Mouse (Mus musculus) embryonic facial prominence, embryonic 14.5 days (tissue): ENCODE results near the gene Lsp1. TPM values are rescaled to one million over a fixed set of nuclear protein-coding genes. Genes with fewer than 3 reads are reported as not detected.

Experiments used
- ATAC-seq: fragments of 200-750 bp; cut with Nextera tagmentation; 2 replicates; pipeline ENCODE4 v1.8.0; 2017; ENCODE audit warnings: low read depth, moderate number of reproducible peaks, moderate TSS enrichment
- DNase-seq: peaks from one replicate; pipeline ENCODE4 v3.0.0-alpha.2; 2015; ENCODE audit warnings: low spot score
- H3K27ac ChIP-seq: fragments of 300-500 bp; sonication (generic); replicated peaks from 2 replicates; pipeline ENCODE4 v1.5.1; 2014; ENCODE audit warnings: low read depth, mild to moderate bottlenecking, low read length, moderate library complexity
- H3K27me3 ChIP-seq: fragments of 300-500 bp; sonication (generic); replicated peaks from 2 replicates; pipeline ENCODE4 v1.6.1; 2014; ENCODE audit warnings: low read length; ENCODE audit not compliant: control insufficient read depth, insufficient read depth
- H3K36me3 ChIP-seq: fragments of 300-500 bp; sonication (generic); 2 replicates; pipeline ENCODE4 v1.6.1; 2014; ENCODE audit warnings: low read length, mixed read lengths; ENCODE audit not compliant: control insufficient read depth, insufficient read depth
- H3K4me1 ChIP-seq: fragments of 300-500 bp; sonication (generic); 2 replicates; pipeline ENCODE4 v1.6.1; 2014; ENCODE audit warnings: antibody characterized with exemption, low read length; ENCODE audit not compliant: control insufficient read depth, insufficient read depth
- H3K4me2 ChIP-seq: fragments of 300-500 bp; sonication (generic); 2 replicates; pipeline ENCODE4 v1.6.1; 2014; ENCODE audit warnings: low read depth, mild to moderate bottlenecking, low read length, moderate library complexity, mixed read lengths
- H3K4me3 ChIP-seq: fragments of 300-500 bp; sonication (generic); 2 replicates; pipeline ENCODE4 v1.5.1; 2014; ENCODE audit warnings: low read depth, mild to moderate bottlenecking, low read length
- H3K9ac ChIP-seq: fragments of 300-500 bp; sonication (generic); 2 replicates; pipeline ENCODE4 v1.6.1; 2014; ENCODE audit warnings: low read depth, mild to moderate bottlenecking, low read length, moderate library complexity, mixed read lengths
- H3K9me3 ChIP-seq: fragments of 300-500 bp; sonication (generic); 2 replicates; pipeline ENCODE4 v1.6.1; 2016; ENCODE audit warnings: low read length; ENCODE audit not compliant: control insufficient read depth
- WGBS: fragments of 180-500 bp; shearing (Covaris S2); extraction: QIAGEN DNeasy Blood & Tissue Kit; methylation state at CpG from one replicate; pipeline ENCODE4 v1.1.7; 2014; 5-methylcytosine and 5-hydroxymethylcytosine counted together
- polyA plus RNA-seq: library from polyadenylated mRNA; unstranded; fragments of >200 nt; fragmentation: Nextera tagmentation; extraction: Ambion mirVana; gene quantifications from 2 replicates; pipeline ENCODE4 v1.2.1, GENCODE M21; 2014

Gene Lsp1
- polyA plus RNA-seq, 1 experiment from 2014 or later: 42.6 TPM

- 84% methylated on average over 3 of the region's 3 CpGs for WGBS
- Histone ChIP-seq H3K4me1 (peaks cover 25% of the 10 kb centered on the region), H3K27ac (peak overlapping the region; percentile 95), H3K36me3 (no peaks in the 10 kb centered on the region), H3K4me2 (no peak overlapping the region), H3K9ac (no peak overlapping the region), H3K4me3 (no peak overlapping the region), H3K9me3 (no peaks in the 10 kb centered on the region), H3K27me3 (no peaks in the 10 kb centered on the region)
- no peak for ATAC-seq
- no peak for DNase-seq
These were observed 56.9 kb downstream of the Lsp1 start for GRCm38 (mm10) chr7:142517531-142517930.

DNA sequence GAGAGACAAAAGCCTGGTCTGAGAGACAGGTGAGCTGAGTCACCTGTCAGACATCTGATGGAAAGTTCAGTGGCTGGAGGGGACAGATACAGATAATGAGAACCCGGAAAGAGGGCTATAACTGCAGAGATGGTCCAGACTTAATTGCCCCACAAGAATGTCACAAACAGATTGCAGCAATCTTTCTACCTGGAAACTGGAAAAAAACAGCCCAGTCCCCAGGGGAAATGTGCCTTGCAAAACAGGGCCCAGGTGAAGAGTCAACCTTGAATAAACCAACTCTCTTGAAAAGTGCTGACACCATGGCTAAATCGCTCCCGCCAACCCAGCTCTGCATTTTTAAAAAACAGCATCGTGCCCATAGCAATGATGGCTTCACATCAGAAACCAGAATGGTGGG is 59.7 kb downstream of the Lsp1 start:
- no peaks in the 10 kb centered on the region for H3K27me3 ChIP-seq
- WGBS: 81% methylated on average over 4 of the region's 4 CpGs
- peak overlapping the region; percentile 23; the same call in 1 of the 2 replicates for H3K27ac ChIP-seq
- no peaks in the 10 kb centered on the region for H3K9me3 ChIP-seq
- no peak overlapping the region for H3K4me3 ChIP-seq
- no peak for DNase-seq
- no peak overlapping the region for H3K9ac ChIP-seq
- no peaks in the 10 kb centered on the region for H3K36me3 ChIP-seq
- H3K4me1 ChIP-seq: peaks cover 43% of the 10 kb centered on the region
- no peak for ATAC-seq
- no peak overlapping the region for H3K4me2 ChIP-seq

DNA sequence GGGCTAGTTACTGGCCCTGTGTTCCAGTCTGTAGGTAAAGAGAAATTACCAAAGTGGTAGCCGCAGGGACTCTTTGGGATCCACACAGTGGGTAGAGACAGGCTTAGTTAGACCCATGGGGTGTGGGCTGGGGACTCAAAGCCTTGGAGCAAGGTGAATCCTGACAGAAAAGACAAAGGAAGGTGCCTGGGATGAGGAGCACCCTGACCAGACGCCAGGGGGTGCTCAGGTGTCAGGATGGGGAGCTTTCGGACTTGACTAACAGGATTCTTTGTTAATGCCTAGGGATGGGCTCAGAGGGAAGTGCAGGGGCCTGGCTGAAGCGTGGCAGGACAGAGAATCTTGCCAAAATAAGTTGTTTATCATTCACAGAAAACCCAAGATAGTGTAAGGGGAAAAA is 61.7 kb downstream of the Lsp1 start:
- H3K4me2 ChIP-seq: no peak overlapping the region
- peaks cover 45% of the 10 kb centered on the region for H3K4me1 ChIP-seq
- H3K36me3 ChIP-seq: no peaks in the 10 kb centered on the region
- no peaks in the 10 kb centered on the region for H3K27me3 ChIP-seq
- DNase-seq (no peak), ATAC-seq (peak; percentile 64; the same call in 1 of the 2 replicates)
- H3K27ac ChIP-seq: peak overlapping the region; percentile 90
- H3K4me3 ChIP-seq: no peak overlapping the region
- 0 out of 2 replicates have a peak overlapping the region, but pooled peaks have one; percentile 20 for H3K9ac ChIP-seq
- no peaks in the 10 kb centered on the region for H3K9me3 ChIP-seq
- WGBS: 21% methylated on average over 4 of the region's 4 CpGs

GRCm38 (mm10) chr7:142523200-142523990 is 62.8 kb downstream of the Lsp1 start:
- Histone ChIP-seq H3K36me3 (no peaks in the 10 kb centered on the region), H3K27me3 (no peaks in the 10 kb centered on the region), H3K9ac (peak overlapping the region; percentile 21; the same call in 1 of the 2 replicates), H3K4me1 (peaks cover 53% of the 10 kb centered on the region), H3K4me3 (no peak overlapping the region), H3K27ac (peak overlapping the region; percentile 90), H3K9me3 (no peaks in the 10 kb centered on the region), H3K4me2 (no peak overlapping the region)
- DNase-seq: no peak
- 22% methylated on average over 17 of the region's 17 CpGs for WGBS
- no peak for ATAC-seq

DNA sequence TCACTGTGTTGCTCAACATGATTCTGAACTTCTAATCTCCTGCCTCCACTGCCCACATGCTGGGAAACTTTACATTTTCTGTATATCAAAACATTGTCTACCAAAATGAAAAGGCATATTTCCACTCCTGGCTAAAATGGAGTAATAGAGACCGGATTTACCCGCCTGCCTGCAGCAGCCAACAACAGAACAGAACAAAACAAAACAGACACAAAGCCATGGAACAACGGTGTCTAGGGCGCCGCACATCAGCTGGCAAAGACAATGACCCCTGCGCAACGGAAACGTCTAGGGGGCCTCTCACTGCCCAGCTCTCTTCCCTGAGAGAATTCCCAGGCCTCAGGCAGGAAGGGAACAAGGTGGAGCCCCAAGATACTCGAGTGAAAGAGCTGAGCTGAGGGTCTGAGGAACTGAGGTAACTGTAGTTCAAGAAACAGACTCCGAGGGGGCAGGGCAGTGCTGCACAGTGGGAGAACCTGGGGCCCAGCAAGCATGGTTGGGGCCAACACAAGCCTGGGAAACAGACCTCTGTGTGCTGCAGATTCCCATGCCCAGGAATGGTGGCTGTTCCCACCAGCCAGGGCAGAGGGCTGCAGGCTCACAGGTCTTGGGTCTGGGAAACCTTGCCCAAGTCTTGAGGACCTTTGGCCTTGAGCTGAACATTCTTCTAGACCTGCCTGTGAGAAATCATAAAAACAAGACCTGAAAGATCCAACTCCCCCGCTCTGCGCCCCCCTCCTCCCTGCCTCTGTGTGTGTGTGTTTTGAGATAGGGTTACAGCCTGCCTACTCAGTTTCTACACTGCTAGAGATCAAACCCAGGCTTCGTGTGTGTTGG is 65.0 kb downstream of the Lsp1 start:
- ATAC-seq (peak; percentile 54; the same call in 1 of the 2 replicates), DNase-seq (peak; percentile 60)
- Histone ChIP-seq H3K27me3 (no peaks in the 10 kb centered on the region), H3K4me3 (no peak overlapping the region), H3K4me1 (peaks cover 65% of the 10 kb centered on the region), H3K4me2 (no peak overlapping the region), H3K27ac (peak overlapping the region; percentile 90), H3K9ac (0 out of 2 replicates have a peak overlapping the region, but pooled peaks have one; percentile 31), H3K9me3 (no peaks in the 10 kb centered on the region), H3K36me3 (no peaks in the 10 kb centered on the region)
- 29% methylated on average over 13 of the region's 13 CpGs for WGBS

- ATAC-seq: no peak
These were observed 68.7 kb downstream of the Lsp1 start for GRCm38 (mm10) chr7:142529350-142529749.

GRCm38 (mm10) chr7:142531973-142532521 is 71.4 kb downstream of the Lsp1 start:
- DNase-seq: no peak
- WGBS: 77% methylated on average over 4 of the region's 4 CpGs

More at GRCm38 (mm10) chr7:142529350-142529749, 68.7 kb downstream of the Lsp1 start:
- H3K9me3 ChIP-seq: no peaks in the 10 kb centered on the region
- H3K27me3 ChIP-seq: no peaks in the 10 kb centered on the region
- peaks cover 64% of the 10 kb centered on the region for H3K4me1 ChIP-seq
- 61% methylated on average over 10 of the region's 10 CpGs for WGBS
- no peaks in the 10 kb centered on the region for H3K36me3 ChIP-seq
- peak overlapping the region; percentile 42 for H3K9ac ChIP-seq
- no peak overlapping the region for H3K4me3 ChIP-seq
- peak overlapping the region; percentile 87 for H3K27ac ChIP-seq
- no peak for DNase-seq
- no peak overlapping the region for H3K4me2 ChIP-seq

GRCm38 (mm10) chr7:142532671-142533058 is 72.1 kb downstream of the Lsp1 start, which contains the start of gene Mrpl23:
Mrpl23 (plus strand) TSS chr7:142532686.
- WGBS: 9% methylated on average over 10 of the region's 17 CpGs
- DNase-seq (no peak), ATAC-seq (peak; percentile 60)
- 0 out of 2 replicates have a peak, but pooled peaks cover 5% of the 10 kb centered on the region for H3K36me3 ChIP-seq
- H3K27ac ChIP-seq: peak within 1 kb of the TSS; percentile 96
- H3K4me1 ChIP-seq: peaks cover 45% of the 10 kb centered on the region
- H3K9ac ChIP-seq: peak within 1 kb of the TSS; percentile 90
- peak within 1 kb of the TSS; percentile 61 for H3K4me3 ChIP-seq
- H3K4me2 ChIP-seq: peak within 1 kb of the TSS; percentile 79
- H3K9me3 ChIP-seq: no peaks in the 10 kb centered on the region
- no peaks in the 10 kb centered on the region for H3K27me3 ChIP-seq

More at GRCm38 (mm10) chr7:142531973-142532521, 71.4 kb downstream of the Lsp1 start:
- H3K4me3 ChIP-seq: no peak overlapping the region
- H3K4me1 ChIP-seq: peaks cover 49% of the 10 kb centered on the region
- no peaks in the 10 kb centered on the region for H3K9me3 ChIP-seq
- peak overlapping the region; percentile 96 for H3K27ac ChIP-seq
- H3K9ac ChIP-seq: peak overlapping the region; percentile 90
- H3K36me3 ChIP-seq: 0 out of 2 replicates have a peak, but pooled peaks cover 5% of the 10 kb centered on the region
- no peak for ATAC-seq
- peak overlapping the region; percentile 79; the same call in 1 of the 2 replicates for H3K4me2 ChIP-seq
- no peaks in the 10 kb centered on the region for H3K27me3 ChIP-seq
